In the genomic region with DNA sequence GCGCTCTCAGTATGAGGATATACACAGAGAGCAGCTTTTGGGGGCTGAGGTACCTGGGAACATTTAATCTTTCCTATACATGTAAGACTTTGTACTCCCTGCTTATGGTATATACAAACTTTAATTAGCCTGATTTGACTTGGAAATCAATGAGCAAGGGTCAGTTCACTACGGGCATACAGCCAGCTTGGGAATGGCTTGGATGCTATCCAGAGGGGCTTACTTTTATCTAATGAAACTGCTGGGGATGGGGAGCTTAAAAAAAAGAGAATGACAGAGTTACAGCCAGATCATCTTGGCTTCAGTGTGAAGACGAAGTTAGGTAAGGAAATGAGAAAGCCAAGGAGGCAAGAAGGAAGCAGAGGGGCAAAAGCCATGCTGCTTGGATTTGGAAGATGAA, we compare ENCODE assay signal across 8 mouse cellular contexts. TPM values are rescaled to one million over a fixed set of nuclear protein-coding genes. Genes with fewer than 3 reads are reported as not detected.
DNase-seq lines count a peak whose midpoint lies in the region; ATAC-seq lines count a peak whose summit lies in the region.

No protein-coding gene starts in this region.

- no peaks in the 10 kb centered on the region for H3K9me3 ChIP-seq in lung, embryonic 15.5 days
- no peaks in the 10 kb centered on the region for H3K9me3 ChIP-seq in forebrain, embryonic 16.5 days (ENCODE audit: control insufficient read depth, low read length)
- no peaks in the 10 kb centered on the region for H3K9me3 ChIP-seq in neural tube, embryonic 15.5 days (replicated peaks)

- no peak for ATAC-seq in lung, embryonic 15.5 days (ENCODE audit: borderline replicate concordance, extremely low read depth, low FRiP score, low TSS enrichment)
- no peak for ATAC-seq in forebrain, embryonic 16.5 days
- ATAC-seq in neural tube, embryonic 15.5 days (ENCODE audit: low FRiP score), result no peak

- H3K9ac ChIP-seq in lung, embryonic 15.5 days, result peak overlapping the region; percentile 32
- peak overlapping the region; percentile 18 for H3K9ac ChIP-seq in forebrain, embryonic 16.5 days (replicated peaks; ENCODE audit: low read depth, low read length)
- H3K9ac ChIP-seq in neural tube, embryonic 15.5 days (replicated peaks), result peak overlapping the region; percentile 28; the same call in 1 of the 2 replicates

- no peak for DNase-seq in lung, postnatal 25 days (ENCODE audit: low spot score)
- peak; percentile 8 to 11 for DNase-seq in kidney, postnatal 4 days
- DNase-seq in yolk sac, embryonic 10.5 days (ENCODE audit: low spot score), result no peak
- no peak for DNase-seq in thymus, postnatal 25 days
- DNase-seq in lung, postnatal 14 days, result no peak

- H3K4me2 ChIP-seq in lung, embryonic 15.5 days, result peak overlapping the region; percentile 57
- H3K4me2 ChIP-seq in forebrain, embryonic 16.5 days (ENCODE audit: low read length), result peak overlapping the region; percentile 55
- peak overlapping the region; percentile 60 for H3K4me2 ChIP-seq in neural tube, embryonic 15.5 days

- peaks cover 32% of the 10 kb centered on the region for H3K4me1 ChIP-seq in lung, embryonic 15.5 days
- peaks cover 35% of the 10 kb centered on the region for H3K4me1 ChIP-seq in forebrain, embryonic 16.5 days (replicated peaks; ENCODE audit: control insufficient read depth, insufficient read depth, low read length)
- H3K4me1 ChIP-seq in neural tube, embryonic 15.5 days, result peaks cover 44% of the 10 kb centered on the region

- peaks cover 12% of the 10 kb centered on the region for H3K36me3 ChIP-seq in lung, embryonic 15.5 days
- H3K36me3 ChIP-seq in forebrain, embryonic 16.5 days (ENCODE audit: control insufficient read depth, insufficient read depth), result no peaks in the 10 kb centered on the region
- H3K36me3 ChIP-seq in neural tube, embryonic 15.5 days, result peaks cover 6% of the 10 kb centered on the region; the same call in 1 of the 2 replicates

- 18% methylated on average over 3 of the region's 3 CpGs for WGBS in lung, embryonic 15.5 days
- 20% methylated on average over 3 of the region's 3 CpGs for WGBS in forebrain, embryonic 16.5 days
- 31% methylated on average over 3 of the region's 3 CpGs for WGBS in neural tube, embryonic 15.5 days

- peak overlapping the region; percentile 26 for H3K4me3 ChIP-seq in lung, embryonic 15.5 days
- H3K4me3 ChIP-seq in forebrain, embryonic 16.5 days (replicated peaks; ENCODE audit: low read length), result peak overlapping the region; percentile 33
- H3K4me3 ChIP-seq in neural tube, embryonic 15.5 days (replicated peaks), result peak overlapping the region; percentile 31

- no peaks in the 10 kb centered on the region for H3K27me3 ChIP-seq in lung, embryonic 15.5 days
- H3K27me3 ChIP-seq in forebrain, embryonic 16.5 days (replicated peaks; ENCODE audit: control insufficient read depth, insufficient read depth, low read length), result no peaks in the 10 kb centered on the region
- no peaks in the 10 kb centered on the region for H3K27me3 ChIP-seq in neural tube, embryonic 15.5 days (replicated peaks)

- H3K27ac ChIP-seq in lung, embryonic 15.5 days, result no peak overlapping the region
- H3K27ac ChIP-seq in forebrain, embryonic 16.5 days (ENCODE audit: low read length), result no peak overlapping the region
- H3K27ac ChIP-seq in neural tube, embryonic 15.5 days (replicated peaks), result no peak overlapping the region

RNA-seq across cellular contexts. Expression of gene Zbtb41, which starts 2.9 kb away (rescaled TPM):
- polyA plus RNA-seq in lung, embryonic 15.5 days (2015; fragmentation: Nextera tagmentation; extraction: Ambion mirVana), result 8.6 and 8.9 TPM in 2 replicates
- 17.3 and 21.7 TPM in 2 replicates for polyA plus RNA-seq in forebrain, embryonic 16.5 days (2015; fragmentation: Nextera tagmentation; extraction: Ambion mirVana)
- polyA plus RNA-seq in neural tube, embryonic 15.5 days (2015; fragmentation: Nextera tagmentation; extraction: Ambion mirVana), result 10.5 and 10.9 TPM in 2 replicates

RNA-seq across cellular contexts. Expression of gene Aspm, which starts 29.6 kb away (rescaled TPM):
- 17.7 and 18.0 TPM in 2 replicates for polyA plus RNA-seq in lung, embryonic 15.5 days (2015; fragmentation: Nextera tagmentation; extraction: Ambion mirVana)
- polyA plus RNA-seq in forebrain, embryonic 16.5 days (2015; fragmentation: Nextera tagmentation; extraction: Ambion mirVana), result 8.2 and 9.2 TPM in 2 replicates
- 1.5 and 4.3 TPM in 2 replicates for polyA plus RNA-seq in neural tube, embryonic 15.5 days (2015; fragmentation: Nextera tagmentation; extraction: Ambion mirVana)

RNA-seq across cellular contexts. Expression of gene Crb1, which starts 48.1 kb away (rescaled TPM):
- 0.05 TPM in 1 of 2 replicates, not detected in the other for polyA plus RNA-seq in lung, embryonic 15.5 days (2015; fragmentation: Nextera tagmentation; extraction: Ambion mirVana)
- polyA plus RNA-seq in forebrain, embryonic 16.5 days (2015; fragmentation: Nextera tagmentation; extraction: Ambion mirVana), result 0.71 and 1.1 TPM in 2 replicates
- 0.66 and 0.95 TPM in 2 replicates for polyA plus RNA-seq in neural tube, embryonic 15.5 days (2015; fragmentation: Nextera tagmentation; extraction: Ambion mirVana)

Comparison
In these comparisons a context has a peak if more than half of its experiments do, and no peak if none do; other contexts are left out.
1. DNase-seq: peak in kidney, postnatal 4 days (2 of 2); none in lung, postnatal 25 days (single experiment), yolk sac, embryonic 10.5 days (single experiment), thymus, postnatal 25 days (single experiment) and lung, postnatal 14 days (single experiment).
2. Peak in every context shown above with its lines, with median percentiles within 50 percentile points of each other: H3K4me2 ChIP-seq, H3K4me3 ChIP-seq and H3K9ac ChIP-seq.